Mouse (Mus musculus): Measurements from ENCODE around the gene Spast. TPM values are rescaled to one million over a fixed set of nuclear protein-coding genes. Genes with fewer than 3 reads are reported as not detected.

Gene Spast
- total RNA-seq, 2 experiments from 2014 or later, result 53.4 to 55.1 TPM

DNA sequence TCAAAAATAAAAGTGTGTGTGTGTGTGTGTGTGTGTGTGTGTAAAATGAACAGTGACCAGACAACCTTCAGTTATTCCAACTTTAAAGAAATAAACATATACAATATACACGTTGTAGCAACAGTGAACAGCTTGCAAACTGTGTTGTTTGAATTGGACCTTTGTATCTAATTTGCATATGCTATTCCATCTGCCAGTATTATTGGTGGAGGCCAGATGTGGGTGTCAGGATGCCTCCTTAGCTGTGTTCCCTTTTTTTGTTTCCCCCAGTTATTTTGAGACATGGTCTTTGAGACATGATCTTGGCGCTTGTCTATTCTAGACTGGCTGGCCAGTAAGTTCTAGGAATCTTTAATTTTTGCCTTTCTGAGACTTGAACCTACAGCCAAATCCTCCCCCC, 58.4 kb downstream of the Spast start:
- no peak for DNase-seq (ENCODE audit: extremely low spot score in 1 of 2, low spot score in 2 of 2)
- H3K27ac ChIP-seq, result no peak overlapping the region
- intact Hi-C loops (cut with DNase I), result loop anchor here (5.0 kb wide), 2 partner anchors 90 to 320 kb away; partner anchors contain the start of genes Ttc27 and Yipf4
- no peak overlapping the region for H3K4me3 ChIP-seq
- no peak for TF ChIP-seq CTCF (IDR thresholded peaks at IDR 0.05)

DNA sequence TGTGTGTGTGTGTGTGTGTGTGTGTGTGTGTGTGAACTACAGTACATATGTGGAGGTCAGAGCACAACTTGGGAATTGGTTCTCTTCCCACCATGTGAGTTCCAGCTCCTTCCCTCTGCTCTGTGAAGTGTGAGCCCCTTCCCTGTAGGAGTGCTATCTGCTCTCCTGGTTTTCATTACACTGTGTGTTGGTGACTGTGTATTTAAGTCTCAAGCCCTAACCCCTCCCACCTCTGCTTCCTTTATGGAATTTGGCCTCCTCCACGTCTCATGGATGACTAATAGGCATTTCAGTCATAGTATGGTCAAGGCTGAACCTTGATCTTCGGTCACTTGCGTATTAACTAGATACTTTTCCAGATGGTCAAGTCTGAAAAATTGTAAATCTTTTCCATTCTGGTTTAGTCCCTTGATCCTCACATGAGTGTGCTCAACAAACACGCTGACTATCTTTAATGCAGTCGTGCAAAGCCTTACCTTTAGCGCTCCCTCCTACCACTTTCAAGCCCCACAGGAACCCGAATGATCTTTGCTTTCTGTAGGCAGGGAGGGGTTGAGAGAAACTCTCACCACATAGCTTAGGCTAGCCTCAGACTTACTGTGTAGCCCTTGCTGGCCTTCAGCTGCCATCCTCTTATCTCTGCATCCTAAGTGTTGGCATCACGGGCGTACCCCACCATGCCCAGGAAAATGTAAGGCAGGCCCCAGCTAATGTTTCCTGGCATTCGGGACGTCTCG, 63.9 kb downstream of the Spast start:
- no peak overlapping the region for H3K27ac ChIP-seq
- intact Hi-C loops (cut with DNase I), result no loop called here
- no peak overlapping the region for H3K4me3 ChIP-seq
- DNase-seq (ENCODE audit: extremely low spot score in 1 of 2, low spot score in 2 of 2), result no peak
- TF ChIP-seq CTCF (IDR thresholded peaks at IDR 0.05), result no peak

DNA sequence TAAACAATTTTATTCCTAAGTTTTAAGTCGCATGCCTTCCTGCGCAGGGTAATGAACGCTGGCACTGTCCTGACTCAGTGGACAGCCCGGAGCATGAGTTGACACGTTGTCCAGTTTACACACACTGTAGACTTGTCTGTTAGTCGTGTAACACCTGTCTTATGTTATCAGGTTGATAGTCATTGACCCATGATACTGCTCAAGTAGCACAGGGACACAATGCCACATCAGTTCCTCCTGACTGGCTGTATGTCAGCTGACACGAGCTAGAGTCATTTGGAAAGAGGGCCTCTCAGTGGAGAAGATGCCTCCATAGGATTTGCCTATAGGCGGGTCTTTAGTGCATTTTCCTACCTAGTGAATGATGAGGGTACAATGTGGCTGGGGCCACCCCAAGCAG, 67.7 kb downstream of the Spast start:
- TF ChIP-seq CTCF (IDR thresholded peaks at IDR 0.05), result no peak
- intact Hi-C loops (cut with DNase I), result no loop called here
- Histone ChIP-seq H3K27ac (no peak overlapping the region), H3K4me3 (no peak overlapping the region)
- no peak for DNase-seq (ENCODE audit: extremely low spot score in 1 of 2, low spot score in 2 of 2)

DNA sequence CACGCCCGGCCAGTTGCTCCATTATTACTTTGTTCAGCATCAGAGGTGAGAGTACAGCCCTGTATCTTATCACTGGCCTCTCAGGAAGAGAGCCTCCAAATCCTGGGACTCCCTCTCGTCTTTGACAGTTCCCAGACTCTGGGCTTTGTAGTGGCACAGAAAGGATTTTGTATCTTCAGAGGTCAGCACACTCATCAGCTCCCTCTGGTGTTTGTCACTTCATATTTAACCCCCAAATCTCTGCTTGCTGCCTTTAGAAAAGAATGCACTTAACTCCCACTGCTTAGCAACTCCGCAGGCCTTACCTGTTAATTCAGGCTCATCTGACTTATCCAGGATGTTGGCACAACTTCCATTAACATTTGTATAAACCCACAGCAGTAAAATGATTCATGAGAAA, 70.9 kb downstream of the Spast start:
- Histone ChIP-seq H3K4me3 (no peak overlapping the region), H3K27ac (no peak overlapping the region)
- no peak for DNase-seq (ENCODE audit: extremely low spot score in 1 of 2, low spot score in 2 of 2)
- intact Hi-C loops (cut with DNase I), result no loop called here
- peak; percentile 18 for TF ChIP-seq CTCF (IDR thresholded peaks at IDR 0.05)

DNA sequence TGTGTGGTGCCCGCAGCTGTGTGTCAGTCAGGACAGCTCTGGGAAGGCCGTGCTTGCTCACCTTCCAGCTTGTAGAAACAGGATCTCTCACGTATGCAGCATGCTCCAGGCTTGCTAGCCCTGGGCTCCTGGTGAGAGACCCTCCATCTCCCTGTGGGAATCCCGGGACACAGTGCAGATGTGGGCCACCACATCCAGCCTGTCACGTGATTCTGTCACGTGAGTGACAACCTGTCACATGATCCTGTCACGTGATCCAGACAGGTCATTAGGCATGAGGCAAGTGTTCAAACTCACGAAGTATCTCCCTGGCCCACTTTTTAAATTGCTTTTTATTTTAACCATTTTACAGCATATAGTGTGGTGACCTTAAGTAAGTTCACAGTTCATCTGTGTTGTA, 74.5 kb downstream of the Spast start:
- no peak for TF ChIP-seq CTCF (IDR thresholded peaks at IDR 0.05)
- DNase-seq (ENCODE audit: extremely low spot score in 1 of 2, low spot score in 2 of 2), result no peak
- Histone ChIP-seq H3K4me3 (no peak overlapping the region), H3K27ac (no peak overlapping the region)
- intact Hi-C loops (cut with DNase I), result no loop called here

DNA sequence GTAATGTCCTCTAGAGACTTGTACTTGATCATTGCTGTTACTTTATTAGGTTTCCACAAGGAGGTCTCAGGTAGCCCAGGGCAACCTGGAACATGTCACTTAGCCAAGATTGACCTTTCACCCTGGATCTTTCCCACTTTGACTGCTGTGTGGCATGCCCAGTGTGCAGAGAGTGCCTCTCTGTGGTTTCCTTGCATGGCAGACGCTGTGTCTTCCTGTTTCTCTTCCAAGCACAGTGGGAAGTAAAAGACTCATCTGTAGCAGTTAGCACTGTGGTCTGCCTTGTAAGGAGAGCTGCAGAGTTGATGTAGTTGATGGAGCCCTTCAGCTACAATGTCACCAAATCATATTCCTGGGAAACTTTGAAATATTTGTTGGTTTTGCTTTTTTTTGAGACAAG, 75.9 kb downstream of the Spast start:
- intact Hi-C loops (cut with DNase I), result no loop called here
- no peak for TF ChIP-seq CTCF (IDR thresholded peaks at IDR 0.05)
- no peak overlapping the region for H3K4me3 ChIP-seq
- DNase-seq (ENCODE audit: extremely low spot score in 1 of 2, low spot score in 2 of 2), result no peak
- H3K27ac ChIP-seq, result no peak overlapping the region

DNA sequence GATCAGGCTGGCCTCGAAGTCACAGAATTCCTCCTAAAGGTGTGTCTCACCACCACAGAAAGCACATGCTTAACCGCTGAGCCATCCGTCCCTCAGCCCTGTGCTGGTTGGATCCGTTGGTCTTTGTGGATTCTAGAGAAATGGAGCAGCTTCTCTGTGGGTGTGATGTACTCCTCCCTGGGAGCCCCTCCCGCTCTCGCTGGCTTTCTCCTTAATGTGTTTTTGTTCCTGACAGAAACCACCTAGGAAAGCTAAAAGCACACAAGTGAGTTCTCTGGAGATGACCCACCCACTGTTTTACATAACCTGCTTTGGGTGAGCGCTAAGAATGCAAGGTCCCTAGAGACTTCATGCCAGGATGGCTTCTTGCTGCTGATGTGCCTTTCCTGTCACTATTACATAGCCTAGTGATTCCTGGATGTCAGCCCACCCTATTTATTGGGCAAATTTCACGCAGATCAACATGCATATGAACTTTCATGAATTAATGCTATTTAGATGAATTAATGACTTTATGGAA, 78.1 kb downstream of the Spast start:
- DNase-seq (ENCODE audit: extremely low spot score in 1 of 2, low spot score in 2 of 2), result no peak
- Histone ChIP-seq H3K27ac (no peak overlapping the region), H3K4me3 (no peak overlapping the region)
- intact Hi-C loops (cut with DNase I), result no loop called here
- TF ChIP-seq CTCF (IDR thresholded peaks at IDR 0.05), result no peak

DNA sequence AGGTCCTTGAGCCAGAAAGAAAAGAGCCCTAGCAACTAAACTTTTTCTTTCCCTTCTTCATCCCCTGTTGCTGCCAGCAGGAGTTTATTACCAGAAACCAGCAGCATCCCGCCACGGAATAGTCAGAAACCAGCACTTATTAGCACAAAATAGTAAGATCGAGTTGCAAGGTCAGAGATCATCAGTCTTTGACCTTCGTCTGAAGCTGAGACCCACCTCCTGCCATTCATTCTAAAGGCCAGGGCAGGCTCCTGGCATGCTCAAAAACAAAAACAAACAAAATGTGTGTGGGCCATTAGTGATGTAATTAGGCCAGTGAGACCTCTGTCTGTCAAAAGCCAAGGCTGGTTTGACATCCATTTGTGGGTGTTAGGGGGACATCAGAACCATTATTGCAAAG, 79.4 kb downstream of the Spast start:
- intact Hi-C loops (cut with DNase I), result no loop called here
- Histone ChIP-seq H3K27ac (no peak overlapping the region), H3K4me3 (no peak overlapping the region)
- no peak for TF ChIP-seq CTCF (IDR thresholded peaks at IDR 0.05)
- no peak for DNase-seq (ENCODE audit: extremely low spot score in 1 of 2, low spot score in 2 of 2)

DNA sequence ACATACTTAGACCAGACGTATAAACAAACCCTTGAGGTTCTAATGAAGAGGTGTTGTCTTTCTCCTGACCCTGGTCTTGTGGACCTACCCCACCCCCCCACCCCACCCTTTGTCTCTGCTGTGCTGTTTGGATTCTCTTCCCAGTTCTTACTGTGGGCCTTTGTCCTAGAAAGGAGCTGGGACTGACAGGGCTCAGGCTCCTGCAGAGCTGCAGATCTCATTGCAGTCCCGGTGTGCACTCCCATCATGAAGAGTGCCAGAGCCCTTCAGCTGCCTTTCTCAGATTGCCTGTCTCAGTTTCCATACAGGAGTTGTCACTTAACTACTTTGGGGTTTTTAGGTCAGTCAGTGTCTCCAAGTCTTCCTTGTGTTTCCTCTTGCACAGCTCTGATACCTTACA, 81.9 kb downstream of the Spast start:
- no peak for DNase-seq (ENCODE audit: extremely low spot score in 1 of 2, low spot score in 2 of 2)
- intact Hi-C loops (cut with DNase I), result no loop called here
- no peak overlapping the region for H3K27ac ChIP-seq
- H3K4me3 ChIP-seq, result no peak overlapping the region
- no peak for TF ChIP-seq CTCF (IDR thresholded peaks at IDR 0.05)

DNA sequence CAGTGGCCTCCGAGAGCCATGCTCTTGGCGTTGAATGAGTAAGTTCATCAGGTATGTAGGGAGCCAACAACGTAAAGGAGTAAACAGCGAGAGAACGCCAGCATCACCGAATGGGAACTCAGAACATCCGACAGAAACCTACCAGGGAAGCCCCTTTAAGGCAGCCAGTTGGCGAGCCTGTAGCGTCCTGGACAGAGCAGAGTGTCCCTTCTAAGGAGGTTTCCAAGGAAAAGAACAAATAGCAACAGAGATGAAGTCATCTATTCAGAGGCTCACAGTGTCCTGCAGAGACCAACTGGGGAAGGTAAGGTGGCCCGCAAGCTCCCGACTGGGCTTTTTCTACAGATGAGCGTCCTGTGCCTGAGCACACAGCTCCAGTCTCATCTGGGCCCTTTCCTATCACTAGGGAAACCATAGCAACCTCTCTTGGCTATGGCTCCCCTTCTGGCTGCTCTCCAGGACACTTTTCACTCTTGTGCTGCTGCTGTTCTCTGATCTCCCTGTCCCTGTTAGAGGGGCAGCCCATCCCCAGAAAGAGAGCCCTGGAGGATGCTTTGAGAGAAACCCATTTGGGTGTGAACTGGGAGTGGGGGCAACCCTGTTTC, 85.7 kb downstream of the Spast start:
- no peak for DNase-seq (ENCODE audit: extremely low spot score in 1 of 2, low spot score in 2 of 2)
- intact Hi-C loops (cut with DNase I), result no loop called here
- Histone ChIP-seq H3K27ac (no peak overlapping the region), H3K4me3 (no peak overlapping the region)
- TF ChIP-seq CTCF (IDR thresholded peaks at IDR 0.05), result no peak

DNA sequence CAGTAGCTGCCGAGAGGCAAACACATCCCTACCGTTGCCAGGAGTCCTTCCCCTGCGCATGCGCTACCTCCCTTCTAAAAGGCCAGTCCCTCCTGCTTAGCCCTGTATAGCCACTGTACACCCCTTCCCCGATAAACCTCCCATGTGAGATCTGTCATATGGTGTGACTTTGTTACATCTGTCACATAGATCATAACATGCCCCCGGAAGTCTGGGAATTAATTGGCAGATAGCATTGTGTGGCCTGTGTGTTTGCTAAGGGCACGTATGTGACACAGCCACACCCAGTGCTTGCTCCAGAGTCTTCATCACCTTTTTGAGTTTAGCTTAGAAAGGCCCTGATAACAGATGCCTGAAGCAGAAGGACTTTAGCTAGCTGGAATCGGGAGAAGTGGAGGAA, 91.3 kb downstream of the Spast start:
- DNase-seq (ENCODE audit: extremely low spot score in 1 of 2, low spot score in 2 of 2), result no peak
- Histone ChIP-seq H3K4me3 (no peak overlapping the region), H3K27ac (no peak overlapping the region)
- intact Hi-C loops (cut with DNase I), result no loop called here
- no peak for TF ChIP-seq CTCF (IDR thresholded peaks at IDR 0.05)

DNA sequence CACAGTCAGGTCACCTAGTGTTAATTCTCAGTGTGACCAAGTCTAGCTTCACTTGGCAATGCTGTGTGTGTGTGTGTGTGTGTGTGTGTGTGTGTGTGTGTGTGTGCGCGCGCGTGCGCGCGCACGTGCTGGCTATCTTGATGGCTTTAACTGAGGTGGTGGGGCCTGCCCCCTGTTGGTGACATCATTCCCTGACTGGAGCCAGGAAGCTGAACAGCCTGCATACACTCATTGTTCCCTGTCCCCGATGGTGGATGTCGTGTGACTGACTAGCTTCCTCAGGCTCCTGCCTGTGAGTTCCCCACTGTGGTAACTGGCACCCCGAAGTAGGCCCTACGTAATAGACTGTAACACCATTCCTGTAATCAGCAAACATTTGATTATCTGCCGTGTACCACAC, 92.7 kb downstream of the Spast start:
- Histone ChIP-seq H3K27ac (no peak overlapping the region), H3K4me3 (no peak overlapping the region)
- intact Hi-C loops (cut with DNase I), result no loop called here
- no peak for TF ChIP-seq CTCF (IDR thresholded peaks at IDR 0.05)
- DNase-seq (ENCODE audit: extremely low spot score in 1 of 2, low spot score in 2 of 2), result no peak

DNA sequence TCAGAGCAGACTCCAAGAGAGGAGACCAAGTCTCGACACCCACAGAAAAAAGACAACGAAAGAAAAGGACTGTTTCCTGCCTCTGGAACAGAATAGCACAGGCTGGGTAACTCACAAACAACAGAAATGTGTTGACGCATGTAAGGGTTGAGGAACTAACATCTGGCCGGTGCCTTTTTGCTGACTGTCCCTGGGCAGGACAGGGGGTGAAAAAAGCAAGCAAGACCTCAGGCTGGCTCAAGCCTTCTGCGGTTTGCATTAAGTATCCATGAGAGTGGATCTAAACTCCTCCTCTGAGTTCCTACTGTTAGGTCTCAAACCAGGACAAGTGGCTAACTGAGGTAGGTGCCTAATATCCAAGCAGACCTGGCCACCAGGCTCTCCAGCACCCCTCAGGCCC, 93.8 kb downstream of the Spast start:
- intact Hi-C loops (cut with DNase I), result no loop called here
- no peak overlapping the region for H3K4me3 ChIP-seq
- no peak for DNase-seq (ENCODE audit: extremely low spot score in 1 of 2, low spot score in 2 of 2)
- TF ChIP-seq CTCF (IDR thresholded peaks at IDR 0.05), result no peak
- H3K27ac ChIP-seq, result no peak overlapping the region
